Mouse (Mus musculus) granulocyte monocyte progenitor cell, adult 5-6 weeks (primary cell): ENCODE data around the gene Lrrc29. TPM values are rescaled to one million over a fixed set of nuclear protein-coding genes. Genes with fewer than 3 reads are reported as not detected.

Experiments
- ATAC-seq: replicated peaks from 2 replicates; pipeline ENCODE4 v1.8.0; 2016; ENCODE audit warnings: mild to moderate bottlenecking, moderate TSS enrichment, inconsistent platforms; ENCODE audit not compliant: poor library complexity, severe bottlenecking
- total RNA-seq, 2 experiments: library from RNA; stranded (forward) in 1 of 2; stranded (reverse) in 1 of 2; fragments of 200-712, 200-1000 nt in 1 of 2; fragments of >200 nt in 1 of 2; fragmentation: Nextera tagmentation in 1 of 2; gene quantifications; 2 replicates each; pipeline ENCODE4 v1.2.3; 2014 to 2017

Lrrc29 gene
- total RNA-seq, 2 experiments from 2014 or later = 2.3 to 5.2 TPM

GRCm38 (mm10) chr8:105312891-105313481 lies 13.1 kb downstream of the Lrrc29 start:
- ATAC-seq = no peak

GRCm38 (mm10) chr8:105311718-105312117 lies 14.4 kb downstream of the Lrrc29 start:
- no peak for ATAC-seq

- no peak for ATAC-seq
Observed at GRCm38 (mm10) chr8:105310118-105310517, 16.0 kb downstream of the Lrrc29 start.

GRCm38 (mm10) chr8:105309142-105309847 lies 16.8 kb downstream of the Lrrc29 start:
- ATAC-seq = no peak

GRCm38 (mm10) chr8:105308428-105308827 lies 17.6 kb downstream of the Lrrc29 start:
- ATAC-seq = no peak

- ATAC-seq = no peak
Observed at GRCm38 (mm10) chr8:105307670-105308069, 18.4 kb downstream of the Lrrc29 start.

- 0 out of 2 replicates have a peak, but pooled peaks have one; percentile 16 for ATAC-seq
Observed at GRCm38 (mm10) chr8:105306146-105306691, 19.9 kb downstream of the Lrrc29 start.

GRCm38 (mm10) chr8:105305211-105306145 lies 20.6 kb downstream of the Lrrc29 start, which contains the start of gene Elmo3:
Elmo3 (plus strand) TSS chr8:105305601.
- peak; percentile 49 for ATAC-seq

- 0 out of 2 replicates have a peak, but pooled peaks have one; percentile 12 for ATAC-seq
Observed at GRCm38 (mm10) chr8:105304325-105305210, 21.5 kb downstream of the Lrrc29 start.

GRCm38 (mm10) chr8:105303874-105304273 lies 22.2 kb downstream of the Lrrc29 start:
- ATAC-seq = no peak

GRCm38 (mm10) chr8:105303396-105303795 lies 22.7 kb downstream of the Lrrc29 start:
- ATAC-seq = no peak

GRCm38 (mm10) chr8:105299962-105300361 lies 26.1 kb downstream of the Lrrc29 start:
- no peak for ATAC-seq

- no peak for ATAC-seq
Observed at GRCm38 (mm10) chr8:105298351-105299252, 27.5 kb downstream of the Lrrc29 start.

- ATAC-seq = peak; percentile 91
Observed at GRCm38 (mm10) chr8:105297511-105298192, 28.4 kb downstream of the Lrrc29 start, which contains the start of gene E2f4. E2f4 (plus strand) TSS chr8:105297663.

- ATAC-seq = 0 out of 2 replicates have a peak, but pooled peaks have one; percentile 10
Observed at GRCm38 (mm10) chr8:105295895-105296573, 30.0 kb downstream of the Lrrc29 start, which contains the start of gene Exoc3l. Exoc3l (minus strand) TSS chr8:105296101.

GRCm38 (mm10) chr8:105295256-105295655 lies 30.8 kb downstream of the Lrrc29 start:
- ATAC-seq = no peak

GRCm38 (mm10) chr8:105294776-105295175 lies 31.3 kb downstream of the Lrrc29 start:
- no peak for ATAC-seq
